Mouse (Mus musculus) retina, postnatal 7 days (tissue): ENCODE measurements around the gene Agps.

Experiments used
- DNase-seq: peaks from one replicate; pipeline ENCODE4 v3.0.0-alpha.2; 2012; ENCODE audit warnings: low read depth, low spot score

Agps gene

GRCm38 (mm10) chr2:75831881-75832633 lies at the start of gene Agps:
Gene Agps (plus strand): TSS chr2:75832177.
- DNase-seq, result peak; percentile 74

GRCm38 (mm10) chr2:75786075-75786474 lies 45.9 kb upstream of the Agps start:
- DNase-seq, result peak; percentile 36

- DNase-seq, result no peak
Observed at GRCm38 (mm10) chr2:75788511-75788910, 43.5 kb upstream of the Agps start.

- no peak for DNase-seq
Observed at GRCm38 (mm10) chr2:75789959-75790523, 41.9 kb upstream of the Agps start.

GRCm38 (mm10) chr2:75791561-75792308 lies 40.2 kb upstream of the Agps start:
- no peak for DNase-seq

GRCm38 (mm10) chr2:75792377-75793203 lies 39.4 kb upstream of the Agps start:
- no peak for DNase-seq

- DNase-seq, result no peak
Observed at GRCm38 (mm10) chr2:75796181-75796580, 35.8 kb upstream of the Agps start.

- DNase-seq, result no peak
Observed at GRCm38 (mm10) chr2:75798434-75798970, 33.5 kb upstream of the Agps start.

- no peak for DNase-seq
Observed at GRCm38 (mm10) chr2:75805767-75806166, 26.2 kb upstream of the Agps start.

GRCm38 (mm10) chr2:75806891-75807290 lies 25.1 kb upstream of the Agps start:
- no peak for DNase-seq

- no peak for DNase-seq
Observed at GRCm38 (mm10) chr2:75807460-75807859, 24.5 kb upstream of the Agps start.

- DNase-seq, result no peak
Observed at GRCm38 (mm10) chr2:75814880-75815279, 17.1 kb upstream of the Agps start.

- DNase-seq, result no peak
Observed at GRCm38 (mm10) chr2:75815521-75815920, 16.5 kb upstream of the Agps start.

- DNase-seq, result no peak
Observed at GRCm38 (mm10) chr2:75816673-75817072, 15.3 kb upstream of the Agps start.

GRCm38 (mm10) chr2:75818719-75819118 lies 13.3 kb upstream of the Agps start:
- no peak for DNase-seq

GRCm38 (mm10) chr2:75819796-75820195 lies 12.2 kb upstream of the Agps start:
- no peak for DNase-seq

- no peak for DNase-seq
Observed at GRCm38 (mm10) chr2:75821971-75822751, 9.8 kb upstream of the Agps start.

GRCm38 (mm10) chr2:75823736-75824135 lies 8.2 kb upstream of the Agps start:
- DNase-seq, result no peak

GRCm38 (mm10) chr2:75824144-75824543 lies 7.8 kb upstream of the Agps start:
- DNase-seq, result no peak

- DNase-seq, result no peak
Observed at GRCm38 (mm10) chr2:75824846-75825245, 7.1 kb upstream of the Agps start.

- no peak for DNase-seq
Observed at GRCm38 (mm10) chr2:75825603-75826002, 6.4 kb upstream of the Agps start.
